ENCODE assay signal across 15 mouse cellular contexts in genomic region chr6:114936297-114936940, GRCm38 (mm10). TPM values are rescaled to one million over a fixed set of nuclear protein-coding genes. Genes with fewer than 3 reads are reported as not detected.
A peak's percentile ranks its signal among the peaks of the same experiment; 100 is the strongest.
DNase-seq lines count a peak whose midpoint lies in the region; ATAC-seq lines count a peak whose summit lies in the region.
"Had no signal": no experiment of that assay in that cellular context is flagged by ENCODE, and none has a peak within 500 bp of the region (broad histone marks: within the 10 kb centered on the region; RNA-seq: fewer than 3 reads in every experiment).

No protein-coding gene starts in this region.

- no peak for DNase-seq in embryonic facial prominence, embryonic 10.5 days (ENCODE audit: low spot score)
- DNase-seq in right cerebral cortex, postnatal 14 days: peak; percentile 39
- no peak for DNase-seq in right cerebral cortex, postnatal 4 days
- no peak for DNase-seq in kidney, adult 18-20 months
- DNase-seq: cerebellum, adult 18-20 months; forebrain, postnatal 0 days; kidney, adult 2 months; thymus, postnatal 25 days had no signal

- H3K4me2 ChIP-seq in embryonic facial prominence, embryonic 12.5 days (replicated peaks): no peak overlapping the region
- H3K4me2 ChIP-seq in embryonic facial prominence, embryonic 13.5 days: no peak overlapping the region
- no peak overlapping the region for H3K4me2 ChIP-seq in forebrain, embryonic 12.5 days
- H3K4me2 ChIP-seq: heart, embryonic 15.5 days; hindbrain, embryonic 15.5 days; liver, embryonic 12.5 days had no signal

- H3K4me3 ChIP-seq in embryonic facial prominence, embryonic 12.5 days: no peak overlapping the region
- H3K4me3 ChIP-seq in embryonic facial prominence, embryonic 10.5 days: no peak overlapping the region
- H3K4me3 ChIP-seq in embryonic facial prominence, embryonic 13.5 days: no peak overlapping the region
- H3K4me3 ChIP-seq in forebrain, embryonic 12.5 days (replicated peaks): no peak overlapping the region
- H3K4me3 ChIP-seq: heart, embryonic 15.5 days; hindbrain, embryonic 15.5 days; liver, embryonic 12.5 days had no signal

- H3K9me3 ChIP-seq in embryonic facial prominence, embryonic 12.5 days: no peaks in the 10 kb centered on the region
- H3K9me3 ChIP-seq in embryonic facial prominence, embryonic 10.5 days: no peaks in the 10 kb centered on the region
- no peaks in the 10 kb centered on the region for H3K9me3 ChIP-seq in embryonic facial prominence, embryonic 13.5 days
- H3K9me3 ChIP-seq in forebrain, embryonic 12.5 days: no peaks in the 10 kb centered on the region
- H3K9me3 ChIP-seq: heart, embryonic 15.5 days; hindbrain, embryonic 15.5 days; liver, embryonic 12.5 days had no signal

- no peaks in the 10 kb centered on the region for H3K27me3 ChIP-seq in embryonic facial prominence, embryonic 12.5 days
- H3K27me3 ChIP-seq in embryonic facial prominence, embryonic 10.5 days (replicated peaks; ENCODE audit: low read depth, poor library complexity, severe bottlenecking): no peaks in the 10 kb centered on the region
- H3K27me3 ChIP-seq in embryonic facial prominence, embryonic 13.5 days: no peaks in the 10 kb centered on the region
- H3K27me3 ChIP-seq in forebrain, embryonic 12.5 days: no peaks in the 10 kb centered on the region; the same call in 1 of the 2 replicates
- H3K27me3 ChIP-seq: heart, embryonic 15.5 days; hindbrain, embryonic 15.5 days had no signal

- 74% methylated on average over 19 of the region's 19 CpGs for WGBS in embryonic facial prominence, embryonic 12.5 days
- 78% methylated on average over 19 of the region's 19 CpGs for WGBS in embryonic facial prominence, embryonic 10.5 days
- WGBS in embryonic facial prominence, embryonic 13.5 days: 67% methylated on average over 19 of the region's 19 CpGs
- WGBS in forebrain, embryonic 12.5 days: 82% methylated on average over 19 of the region's 19 CpGs

- ATAC-seq in embryonic facial prominence, embryonic 12.5 days (ENCODE audit: insufficient number of reproducible peaks, insufficient read depth, low FRiP score, low TSS enrichment): no peak
- no peak for ATAC-seq in embryonic facial prominence, embryonic 13.5 days (ENCODE audit: insufficient number of reproducible peaks, insufficient read depth, low FRiP score, low TSS enrichment, low read depth)
- ATAC-seq in neutrophil, adult 5-6 weeks (ENCODE audit: extremely low read depth, insufficient number of reproducible peaks, low FRiP score, poor library complexity, severe bottlenecking): peak; percentile 25; the same call in 1 of the 2 replicates
- ATAC-seq in forebrain, embryonic 12.5 days (ENCODE audit: low FRiP score): no peak
- ATAC-seq: forebrain, postnatal 0 days; liver, embryonic 12.5 days had no signal

- no peak overlapping the region for H3K9ac ChIP-seq in embryonic facial prominence, embryonic 12.5 days
- no peak overlapping the region for H3K9ac ChIP-seq in embryonic facial prominence, embryonic 13.5 days
- no peak overlapping the region for H3K9ac ChIP-seq in forebrain, embryonic 12.5 days
- H3K9ac ChIP-seq: forebrain, postnatal 0 days; heart, embryonic 15.5 days; hindbrain, embryonic 15.5 days; liver, embryonic 12.5 days had no signal

- peaks cover 13% of the 10 kb centered on the region for H3K4me1 ChIP-seq in embryonic facial prominence, embryonic 12.5 days
- H3K4me1 ChIP-seq in embryonic facial prominence, embryonic 10.5 days: peaks cover 12% of the 10 kb centered on the region
- peaks cover 27% of the 10 kb centered on the region for H3K4me1 ChIP-seq in embryonic facial prominence, embryonic 13.5 days
- H3K4me1 ChIP-seq in forebrain, embryonic 12.5 days: peaks cover 5% of the 10 kb centered on the region
- H3K4me1 ChIP-seq: liver, embryonic 12.5 days had no signal

- no peaks in the 10 kb centered on the region for H3K36me3 ChIP-seq in embryonic facial prominence, embryonic 12.5 days
- no peaks in the 10 kb centered on the region for H3K36me3 ChIP-seq in embryonic facial prominence, embryonic 10.5 days (replicated peaks)
- H3K36me3 ChIP-seq in embryonic facial prominence, embryonic 13.5 days: no peaks in the 10 kb centered on the region
- H3K36me3 ChIP-seq in forebrain, embryonic 12.5 days (replicated peaks): no peaks in the 10 kb centered on the region
- H3K36me3 ChIP-seq: heart, embryonic 15.5 days; hindbrain, embryonic 15.5 days; liver, embryonic 12.5 days had no signal

- 0 out of 2 replicates have a peak overlapping the region, but pooled peaks have one; percentile 6 for H3K27ac ChIP-seq in embryonic facial prominence, embryonic 12.5 days
- no peak overlapping the region for H3K27ac ChIP-seq in embryonic facial prominence, embryonic 10.5 days (replicated peaks)
- H3K27ac ChIP-seq in embryonic facial prominence, embryonic 13.5 days: 0 out of 2 replicates have a peak overlapping the region, but pooled peaks have one; percentile 12
- no peak overlapping the region for H3K27ac ChIP-seq in forebrain, embryonic 12.5 days
- H3K27ac ChIP-seq: heart, embryonic 15.5 days; hindbrain, embryonic 15.5 days; liver, embryonic 12.5 days had no signal

RNA-seq across cellular contexts. Expression of gene Vgll4, which starts 33.4 kb away (rescaled TPM):
- polyA plus RNA-seq in embryonic facial prominence, embryonic 12.5 days (2016; fragmentation: Nextera tagmentation; extraction: Ambion mirVana): 135 and 136 TPM in 2 replicates
- polyA plus RNA-seq in embryonic facial prominence, embryonic 10.5 days (2016; fragmentation: Nextera tagmentation; extraction: Ambion mirVana): 98.8 and 111 TPM in 2 replicates
- 148 TPM in 2 replicates for polyA plus RNA-seq in embryonic facial prominence, embryonic 13.5 days (2015; fragmentation: Nextera tagmentation; extraction: Ambion mirVana)
- 73.7 and 82.9 TPM in 2 replicates for total RNA-seq in neutrophil, adult 5-6 weeks (2017)
- 91.2 and 96.1 TPM in 2 replicates for polyA plus RNA-seq in forebrain, embryonic 12.5 days (2016; fragmentation: Nextera tagmentation; extraction: Ambion mirVana)

Comparison
In these comparisons a context has a peak if more than half of its experiments do, and no peak if none do; other contexts are left out.
1. H3K27ac ChIP-seq: peak in embryonic facial prominence, embryonic 12.5 days (single experiment) and embryonic facial prominence, embryonic 13.5 days (single experiment); none in embryonic facial prominence, embryonic 10.5 days (single experiment) and forebrain, embryonic 12.5 days (single experiment).